Mouse (Mus musculus) brain, embryonic 14.5 days (tissue): ENCODE data around the gene Epha4.

ENCODE experiments used
- CTCF ChIP-seq: fragments of 200-500 bp; IDR thresholded peaks from 2 replicates; pipeline ENCODE4 v1.5.1; 2012; ENCODE audit warnings: inconsistent platforms, mild to moderate bottlenecking, moderate library complexity, borderline replicate concordance; ENCODE audit not compliant: insufficient read depth, insufficient read length; ENCODE audit errors: extremely low read depth
- POLR2A ChIP-seq: fragments of 200-500 bp; IDR thresholded peaks from 2 replicates; pipeline ENCODE4 v1.6.1; 2012; ENCODE audit warnings: mild to moderate bottlenecking, inconsistent platforms, borderline replicate concordance; ENCODE audit not compliant: poor library complexity, insufficient read depth, insufficient read length, severe bottlenecking; ENCODE audit errors: extremely low read depth

DNA sequence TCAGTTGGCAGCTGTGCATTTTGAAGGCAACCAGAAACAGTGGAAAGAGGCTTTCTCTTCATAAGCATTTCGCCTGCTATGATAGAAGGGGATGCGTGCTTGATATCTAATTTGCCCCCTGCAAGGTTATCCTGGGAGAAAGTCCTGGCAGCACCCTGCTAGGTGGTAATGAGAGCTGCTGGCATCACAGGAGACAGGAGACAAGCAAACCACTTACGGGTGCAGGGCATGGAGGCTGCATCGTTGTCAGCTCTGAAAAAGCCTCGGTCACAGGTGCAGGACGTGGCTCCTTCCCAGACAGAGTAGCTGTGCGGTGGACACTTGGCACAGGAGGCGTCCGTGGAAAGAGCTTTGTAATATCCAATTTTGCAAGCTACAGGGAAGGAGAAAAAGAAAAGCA, 70.2 kb downstream of the Epha4 start:
- TF ChIP-seq CTCF, result no peak
- no peak for TF ChIP-seq POLR2A
